Mouse (Mus musculus): Measurements from ENCODE around the gene Lysmd2.
A peak's percentile ranks its signal among the peaks of the same experiment; 100 is the strongest.
"Not testable (repeated sequence)": the region's sequence is repeated elsewhere in the genome, so short reads cannot be mapped to it uniquely, and the experiment has no call there.

Lysmd2 gene

GRCm38 (mm10) chr9:75630823-75631454, 5.4 kb downstream of the Lysmd2 start:
- no peak for DNase-seq

- DNase-seq = no peak
Measured at GRCm38 (mm10) chr9:75632111-75632510, 6.6 kb downstream of the Lysmd2 start.

- DNase-seq = peak; percentile 33
Measured at GRCm38 (mm10) chr9:75632902-75633301, 7.4 kb downstream of the Lysmd2 start.

- DNase-seq = no peak
Measured at GRCm38 (mm10) chr9:75633603-75634002, 8.1 kb downstream of the Lysmd2 start.

GRCm38 (mm10) chr9:75634226-75634625, 8.7 kb downstream of the Lysmd2 start:
- no peak for DNase-seq

GRCm38 (mm10) chr9:75645405-75645804, 19.9 kb downstream of the Lysmd2 start:
- DNase-seq = peak; percentile 53

- DNase-seq = no peak
Measured at GRCm38 (mm10) chr9:75653981-75654911, 28.7 kb downstream of the Lysmd2 start.

GRCm38 (mm10) chr9:75656456-75656855, 30.9 kb downstream of the Lysmd2 start:
- not testable (repeated sequence) for DNase-seq

GRCm38 (mm10) chr9:75660917-75661316, 35.4 kb downstream of the Lysmd2 start:
- no peak for DNase-seq

GRCm38 (mm10) chr9:75665364-75665763, 39.8 kb downstream of the Lysmd2 start:
- DNase-seq = no peak

GRCm38 (mm10) chr9:75666612-75667011, 41.1 kb downstream of the Lysmd2 start:
- DNase-seq = no peak

GRCm38 (mm10) chr9:75672769-75673168, 47.2 kb downstream of the Lysmd2 start:
- no peak for DNase-seq

- no peak for DNase-seq
Measured at GRCm38 (mm10) chr9:75676226-75676625, 50.7 kb downstream of the Lysmd2 start.

- DNase-seq = no peak
Measured at GRCm38 (mm10) chr9:75678341-75678740, 52.8 kb downstream of the Lysmd2 start.

GRCm38 (mm10) chr9:75679629-75680028, 54.1 kb downstream of the Lysmd2 start:
- DNase-seq = no peak

- no peak for DNase-seq
Measured at GRCm38 (mm10) chr9:75680606-75681005, 55.1 kb downstream of the Lysmd2 start.

GRCm38 (mm10) chr9:75683426-75684191, 58.1 kb downstream of the Lysmd2 start, which contains the start of gene Scg3:
Scg3 (minus strand) TSS chr9:75684056.
- DNase-seq = peak; percentile 64

- no peak for DNase-seq
Measured at GRCm38 (mm10) chr9:75684292-75684691, 58.8 kb downstream of the Lysmd2 start.

GRCm38 (mm10) chr9:75684772-75685171, 59.2 kb downstream of the Lysmd2 start:
- DNase-seq = no peak

Measured in thymus, postnatal 25 days (tissue).